Mouse (Mus musculus): ENCODE data around the gene Dqx1. TPM values are rescaled to one million over a fixed set of nuclear protein-coding genes. Genes with fewer than 3 reads are reported as not detected.
A peak's percentile ranks its signal among the peaks of the same experiment; 100 is the strongest.

The Dqx1 gene
- total and polyA plus RNA-seq, 2 experiments = 7.4 to 9.6 TPM

- Histone ChIP-seq H3K27me3 (ENCODE audit: control insufficient read depth, insufficient read depth, low read length) (no peaks in the 10 kb centered on the region), H3K27ac (replicated peaks; ENCODE audit: insufficient read depth, low read depth, low read length) (peak within 1 kb of the TSS; percentile 76), H3K9ac (ENCODE audit: low read depth, low read length) (peak within 1 kb of the TSS; percentile 97), H3K36me3 (ENCODE audit: control insufficient read depth, insufficient read depth, low read length) (peaks cover 8% of the 10 kb centered on the region), H3K4me1 (ENCODE audit: control insufficient read depth, insufficient read depth, low read length) (peaks cover 17% of the 10 kb centered on the region), H3K4me3 (ENCODE audit: insufficient read depth, low read depth, low read length) (peak within 1 kb of the TSS; percentile 92), H3K79me2 (ENCODE audit: control insufficient read depth, insufficient read depth, low read length) (peaks cover 17% of the 10 kb centered on the region; the same call in 1 of the 2 replicates)
- peak; percentile 97 for DNase-seq (ENCODE audit: extremely low read depth, low read depth, low spot score)
- WGBS = under 1% methylated on average over 64 of the region's 64 CpGs
- TF ChIP-seq CTCF (IDR thresholded peaks at IDR 0.05; ENCODE audit: low read depth, low read length) = no peak
- peak; percentile 76 for TF ChIP-seq POLR2A (IDR thresholded peaks at IDR 0.05; ENCODE audit: extremely low read depth, insufficient read depth, low read length)
Observed at GRCm38 (mm10) chr6:83054074-83054851, 3.4 kb upstream of the Dqx1 start, which contains the start of gene Aup1. Gene Aup1 (plus strand): TSS chr6:83054521.

- no peak for DNase-seq (ENCODE audit: extremely low read depth, low read depth, low spot score)
- H3K4me3 ChIP-seq (ENCODE audit: insufficient read depth, low read depth, low read length) = peak within 1 kb of the TSS; percentile 92
- peaks cover 8% of the 10 kb centered on the region for H3K36me3 ChIP-seq (ENCODE audit: control insufficient read depth, insufficient read depth, low read length)
- H3K27ac ChIP-seq (replicated peaks; ENCODE audit: insufficient read depth, low read depth, low read length) = peak within 1 kb of the TSS; percentile 76
- H3K4me1 ChIP-seq (ENCODE audit: control insufficient read depth, insufficient read depth, low read length) = peaks cover 17% of the 10 kb centered on the region
- H3K27me3 ChIP-seq (ENCODE audit: control insufficient read depth, insufficient read depth, low read length) = no peaks in the 10 kb centered on the region
- peak within 1 kb of the TSS; percentile 97 for H3K9ac ChIP-seq (ENCODE audit: low read depth, low read length)
- under 1% methylated on average over 48 of the region's 50 CpGs for WGBS
- H3K79me2 ChIP-seq (ENCODE audit: control insufficient read depth, insufficient read depth, low read length) = peaks cover 17% of the 10 kb centered on the region; the same call in 1 of the 2 replicates
- TF ChIP-seq CTCF (IDR thresholded peaks at IDR 0.05; ENCODE audit: low read depth, low read length) (peak; percentile 42), POLR2A (IDR thresholded peaks at IDR 0.05; ENCODE audit: extremely low read depth, insufficient read depth, low read length) (no peak)
Observed at GRCm38 (mm10) chr6:83054871-83055431, 2.7 kb upstream of the Dqx1 start, which contains the start of gene Htra2. Gene Htra2 (minus strand): TSS chr6:83055273.

- Histone ChIP-seq H3K36me3 (ENCODE audit: control insufficient read depth, insufficient read depth, low read length) (peaks cover 8% of the 10 kb centered on the region), H3K27ac (replicated peaks; ENCODE audit: insufficient read depth, low read depth, low read length) (peak overlapping the region; percentile 40; the same call in 1 of the 2 replicates), H3K4me1 (ENCODE audit: control insufficient read depth, insufficient read depth, low read length) (peaks cover 12% of the 10 kb centered on the region), H3K79me2 (ENCODE audit: control insufficient read depth, insufficient read depth, low read length) (peaks cover 14% of the 10 kb centered on the region; the same call in 1 of the 2 replicates), H3K9ac (ENCODE audit: low read depth, low read length) (no peak overlapping the region), H3K27me3 (ENCODE audit: control insufficient read depth, insufficient read depth, low read length) (no peaks in the 10 kb centered on the region), H3K4me3 (ENCODE audit: insufficient read depth, low read depth, low read length) (no peak overlapping the region)
- TF ChIP-seq POLR2A (IDR thresholded peaks at IDR 0.05; ENCODE audit: extremely low read depth, insufficient read depth, low read length) (no peak), CTCF (IDR thresholded peaks at IDR 0.05; ENCODE audit: low read depth, low read length) (no peak)
- 92% methylated on average over 2 of the region's 2 CpGs for WGBS
- no peak for DNase-seq (ENCODE audit: extremely low read depth, low read depth, low spot score)
Observed at GRCm38 (mm10) chr6:83058725-83059124, 1.1 kb downstream of the Dqx1 start.

- 82% methylated on average over 8 of the region's 8 CpGs for WGBS
- no peaks in the 10 kb centered on the region for H3K79me2 ChIP-seq (ENCODE audit: control insufficient read depth, insufficient read depth, low read length)
- H3K9ac ChIP-seq (ENCODE audit: low read depth, low read length) = no peak overlapping the region
- DNase-seq (ENCODE audit: extremely low read depth, low read depth, low spot score) = no peak
- no peak overlapping the region for H3K27ac ChIP-seq (replicated peaks; ENCODE audit: insufficient read depth, low read depth, low read length)
- TF ChIP-seq CTCF (IDR thresholded peaks at IDR 0.05; ENCODE audit: low read depth, low read length) (no peak), POLR2A (IDR thresholded peaks at IDR 0.05; ENCODE audit: extremely low read depth, insufficient read depth, low read length) (no peak)
- no peaks in the 10 kb centered on the region for H3K36me3 ChIP-seq (ENCODE audit: control insufficient read depth, insufficient read depth, low read length)
- H3K4me1 ChIP-seq (ENCODE audit: control insufficient read depth, insufficient read depth, low read length) = 0 out of 2 replicates have a peak, but pooled peaks cover 1% of the 10 kb centered on the region
- peaks cover 24% of the 10 kb centered on the region for H3K27me3 ChIP-seq (ENCODE audit: control insufficient read depth, insufficient read depth, low read length)
- no peak overlapping the region for H3K4me3 ChIP-seq (ENCODE audit: insufficient read depth, low read depth, low read length)
Observed at GRCm38 (mm10) chr6:83065995-83066394, 8.4 kb downstream of the Dqx1 start.

GRCm38 (mm10) chr6:83066441-83066840 is 8.8 kb downstream of the Dqx1 start:
- WGBS = 84% methylated on average over 6 of the region's 6 CpGs
- H3K36me3 ChIP-seq (ENCODE audit: control insufficient read depth, insufficient read depth, low read length) = no peaks in the 10 kb centered on the region
- H3K4me1 ChIP-seq (ENCODE audit: control insufficient read depth, insufficient read depth, low read length) = 0 out of 2 replicates have a peak, but pooled peaks cover 1% of the 10 kb centered on the region
- DNase-seq (ENCODE audit: extremely low read depth, low read depth, low spot score) = no peak
- no peak overlapping the region for H3K9ac ChIP-seq (ENCODE audit: low read depth, low read length)
- H3K79me2 ChIP-seq (ENCODE audit: control insufficient read depth, insufficient read depth, low read length) = no peaks in the 10 kb centered on the region
- no peak overlapping the region for H3K27ac ChIP-seq (replicated peaks; ENCODE audit: insufficient read depth, low read depth, low read length)
- TF ChIP-seq CTCF (IDR thresholded peaks at IDR 0.05; ENCODE audit: low read depth, low read length) (no peak), POLR2A (IDR thresholded peaks at IDR 0.05; ENCODE audit: extremely low read depth, insufficient read depth, low read length) (no peak)
- no peak overlapping the region for H3K4me3 ChIP-seq (ENCODE audit: insufficient read depth, low read depth, low read length)
- peaks cover 29% of the 10 kb centered on the region for H3K27me3 ChIP-seq (ENCODE audit: control insufficient read depth, insufficient read depth, low read length)
